Mouse (Mus musculus): Measurements from ENCODE around the gene Fzd5.

Fzd5 gene

DNA sequence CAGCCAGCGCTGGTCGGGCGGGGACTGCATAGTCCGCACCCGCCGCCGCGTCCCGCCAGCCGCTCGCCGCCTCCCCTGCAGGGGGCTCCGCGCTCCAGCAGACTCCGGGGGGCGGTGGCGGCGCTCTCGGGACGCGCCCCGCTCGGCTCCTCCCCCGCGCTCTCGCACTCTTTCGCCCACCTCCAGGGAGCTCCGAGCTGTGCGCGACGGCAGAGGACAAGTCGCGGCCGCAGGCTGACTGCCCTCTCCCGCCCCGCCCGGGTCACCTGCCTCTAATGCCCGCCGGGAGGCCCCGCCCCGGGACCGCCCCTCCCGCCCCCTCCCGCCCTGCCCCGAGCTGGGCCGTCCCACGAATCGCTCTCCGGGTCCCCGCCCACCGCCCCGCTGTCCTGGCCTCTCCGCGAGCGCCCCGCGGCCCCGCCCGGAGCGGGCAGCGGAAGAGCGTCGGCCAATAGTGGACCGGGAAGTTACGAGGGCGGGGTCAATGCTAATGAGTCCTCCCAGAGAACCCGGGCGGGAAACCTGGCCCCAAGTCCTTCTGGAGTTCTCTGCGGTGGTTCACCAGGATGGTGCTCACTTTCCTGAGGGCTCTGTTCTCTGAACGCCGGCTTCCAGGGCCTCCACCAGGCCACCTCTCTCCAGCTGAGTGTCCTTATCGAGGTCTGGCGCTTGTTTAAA, at the start of gene Fzd5:
Fzd5 (minus strand) TSS at position 250 of the 678 bp plus-strand sequence.
- peak; percentile 91 for DNase-seq (ENCODE audit: low read depth, low spot score)

DNA sequence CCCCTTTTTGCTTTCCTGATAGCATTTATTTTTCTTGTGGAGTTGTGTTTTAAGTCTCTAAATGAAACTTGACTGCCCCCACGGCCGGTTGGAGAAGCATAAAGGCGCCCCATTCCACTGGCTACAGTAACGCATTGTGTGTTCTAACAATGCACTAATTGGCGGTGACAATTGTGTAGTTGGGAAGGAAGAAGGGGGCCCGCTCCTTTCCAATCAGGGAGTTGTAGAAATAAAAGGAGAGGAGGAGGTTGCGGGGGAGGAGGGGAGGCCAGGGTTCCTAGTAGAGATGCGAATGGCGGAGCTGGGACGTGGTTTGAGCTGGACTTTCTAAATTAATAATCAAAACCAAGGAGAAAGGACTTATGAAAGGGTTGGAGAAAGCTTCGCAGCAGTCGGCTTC, 42.3 kb upstream of the Fzd5 start:
- DNase-seq (ENCODE audit: low read depth, low spot score), result no peak

DNA sequence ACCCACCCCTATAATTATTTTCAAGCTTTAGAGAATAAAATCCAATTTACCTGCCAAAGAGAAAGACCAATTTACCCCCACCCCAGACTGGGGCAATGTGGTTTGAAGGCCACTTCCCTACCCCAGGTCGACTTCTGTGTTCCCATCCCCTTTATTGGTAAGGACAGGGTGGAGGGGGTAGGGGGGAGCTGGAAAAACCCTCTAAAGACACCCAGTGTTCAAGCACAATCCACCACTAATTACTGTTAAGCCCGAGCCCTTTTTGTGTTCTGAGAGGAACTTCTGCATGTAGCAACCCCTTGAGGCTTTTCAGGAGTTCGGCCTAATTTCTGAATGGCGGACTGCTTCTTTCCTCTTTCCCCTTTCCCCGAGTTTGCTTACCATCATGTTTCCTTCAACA, 41.9 kb upstream of the Fzd5 start:
- DNase-seq (ENCODE audit: low read depth, low spot score), result no peak

DNA sequence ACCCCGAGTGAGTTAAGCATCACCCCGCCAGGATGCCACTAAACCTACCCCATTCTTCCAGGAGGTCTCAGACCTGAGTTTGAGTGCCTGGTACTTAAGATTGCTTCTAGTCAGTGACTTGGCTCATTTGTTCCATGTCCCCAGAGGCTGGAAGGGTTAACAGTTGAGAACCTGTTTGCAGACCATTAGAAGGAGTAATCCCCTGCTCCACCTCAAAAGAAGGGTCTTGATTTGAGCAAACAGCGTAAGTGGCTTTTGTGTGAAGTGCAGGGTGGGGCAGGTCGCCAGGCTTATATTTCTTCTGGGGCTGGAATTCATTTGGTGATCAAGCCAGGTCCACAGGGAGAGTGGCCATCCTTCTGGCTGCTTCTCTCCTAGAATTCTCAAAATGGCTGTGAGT, 35.8 kb upstream of the Fzd5 start:
- DNase-seq (ENCODE audit: low read depth, low spot score), result no peak

DNA sequence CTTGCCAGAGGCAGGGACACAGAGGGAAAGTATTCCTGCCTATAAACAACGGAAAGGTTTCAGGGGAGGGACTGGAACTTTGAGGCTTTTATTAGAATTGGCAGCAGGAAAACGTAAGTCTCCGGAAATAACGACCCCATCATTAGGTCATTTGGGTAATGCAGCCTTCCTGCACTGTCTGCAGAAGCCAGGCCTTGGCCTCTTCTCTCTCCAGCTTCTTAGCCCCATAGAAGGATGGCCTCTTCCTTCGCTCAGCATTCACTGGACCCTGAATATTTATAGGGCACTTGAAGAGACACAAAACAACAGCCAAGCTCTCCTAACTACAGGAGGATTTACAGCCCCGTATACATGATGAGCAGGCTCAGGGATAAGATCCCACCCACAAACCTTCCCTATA, 32.6 kb upstream of the Fzd5 start:
- no peak for DNase-seq (ENCODE audit: low read depth, low spot score)

DNA sequence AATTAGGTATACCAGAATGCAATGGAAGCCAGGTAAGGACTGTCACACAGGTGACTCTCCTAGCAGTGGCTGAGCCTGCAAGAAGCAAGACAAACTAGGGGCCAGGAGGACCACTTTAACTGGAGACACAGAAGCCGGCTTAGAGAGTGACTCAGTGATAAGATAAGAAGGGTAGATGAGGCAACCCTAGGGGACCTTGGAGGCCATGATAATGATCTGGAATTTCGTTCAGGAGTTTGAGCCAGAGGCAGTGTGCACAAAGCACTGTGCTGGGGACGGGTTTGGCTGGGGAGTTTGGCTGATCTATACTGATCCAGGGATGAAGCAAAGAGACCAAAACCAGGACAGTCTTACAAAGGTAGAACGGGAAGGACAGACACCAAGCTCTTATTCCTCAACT, 24.1 kb upstream of the Fzd5 start:
- DNase-seq (ENCODE audit: low read depth, low spot score), result no peak

DNA sequence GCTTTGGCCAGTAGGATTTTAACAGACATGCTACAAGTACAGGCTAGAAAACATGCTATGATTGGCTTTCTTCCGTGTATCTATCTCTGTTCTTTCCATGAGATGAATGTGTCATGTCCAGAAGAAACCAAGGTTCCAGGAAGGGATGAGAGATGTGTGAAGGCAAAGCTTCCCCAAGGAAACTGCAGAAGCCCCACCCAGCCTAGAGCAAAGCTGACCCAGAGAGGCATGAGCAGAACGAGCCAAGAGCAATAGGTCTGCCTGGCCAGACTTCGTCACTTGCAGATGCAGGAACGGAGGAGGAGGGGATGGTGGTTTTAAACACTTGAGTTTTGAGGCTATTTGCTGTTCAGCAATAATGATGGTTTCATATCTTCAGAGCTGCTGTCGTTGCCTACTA, 20.2 kb upstream of the Fzd5 start:
- DNase-seq (ENCODE audit: low read depth, low spot score), result no peak

DNA sequence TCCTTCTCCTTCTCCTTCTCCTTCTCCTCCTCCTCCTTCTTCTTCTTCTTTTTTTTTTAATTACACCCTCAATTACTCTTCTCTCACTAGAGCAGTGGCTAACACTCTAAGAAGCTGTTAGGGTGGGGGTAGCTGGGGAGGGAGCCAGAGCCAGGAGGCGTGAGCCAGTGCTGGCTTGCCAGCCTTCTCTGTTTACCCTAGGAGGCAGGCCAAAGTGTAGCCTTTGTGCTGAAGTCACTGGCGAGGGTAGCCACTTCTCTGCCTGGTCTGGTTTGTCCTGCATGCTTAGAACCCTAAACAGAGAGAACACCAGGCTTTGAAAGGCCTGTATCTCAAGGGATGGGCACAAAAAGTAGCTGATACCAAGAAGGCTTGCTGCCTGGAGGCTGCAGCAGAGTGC, 19.7 kb upstream of the Fzd5 start:
- no peak for DNase-seq (ENCODE audit: low read depth, low spot score)

DNA sequence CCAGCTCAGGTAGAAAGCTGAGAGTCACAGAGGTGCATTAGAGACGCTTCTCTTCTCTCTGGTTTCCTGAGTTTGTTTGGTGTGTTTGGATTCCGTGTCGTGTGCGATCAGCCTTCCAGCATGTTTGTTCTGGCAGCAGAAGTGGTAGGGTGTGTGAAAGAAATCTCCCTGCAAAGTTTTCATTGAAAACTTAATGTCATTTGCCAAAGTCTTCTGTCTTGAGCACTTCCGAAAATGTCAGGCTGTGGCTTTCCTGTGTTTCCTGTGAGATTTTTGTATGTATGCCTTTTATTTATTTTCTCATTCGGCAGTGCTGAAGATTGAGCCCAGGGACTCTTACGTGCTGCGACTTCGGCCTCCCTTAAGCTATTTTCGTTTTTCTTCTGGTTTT, 19.1 kb upstream of the Fzd5 start:
- peak; percentile 11 for DNase-seq (ENCODE audit: low read depth, low spot score)

DNA sequence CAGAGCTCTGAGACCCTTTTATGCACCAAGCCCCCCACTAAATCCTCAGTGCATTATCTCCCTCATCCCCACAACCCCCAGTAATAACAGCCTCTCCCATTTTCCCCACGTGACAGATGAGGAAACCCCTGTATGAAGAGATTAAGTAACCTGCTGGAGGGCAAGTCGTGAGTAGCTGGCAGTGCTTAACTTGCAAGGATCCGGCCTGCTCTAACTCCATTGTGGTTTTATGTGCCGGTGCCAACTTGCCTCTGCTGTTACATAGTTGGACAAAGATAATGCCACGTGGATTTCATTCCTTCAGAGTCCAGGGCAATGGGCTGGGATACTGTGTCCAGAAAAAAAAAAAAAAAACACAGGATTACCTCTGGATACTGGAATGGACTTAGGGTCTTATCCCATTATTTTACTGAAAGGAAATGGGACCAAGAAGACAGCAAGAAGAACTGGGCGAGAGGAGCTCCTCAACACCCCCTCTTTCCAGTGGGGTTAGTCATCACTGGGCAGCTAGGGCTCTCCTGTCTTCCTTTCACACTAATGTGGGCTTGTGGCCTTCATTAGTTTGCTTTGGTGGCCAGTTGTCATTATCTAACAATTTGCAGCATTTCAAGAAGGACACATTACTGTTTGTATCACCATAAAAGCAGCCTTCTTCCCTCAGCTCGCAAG, 18.6 kb upstream of the Fzd5 start:
- no peak for DNase-seq (ENCODE audit: low read depth, low spot score)

DNA sequence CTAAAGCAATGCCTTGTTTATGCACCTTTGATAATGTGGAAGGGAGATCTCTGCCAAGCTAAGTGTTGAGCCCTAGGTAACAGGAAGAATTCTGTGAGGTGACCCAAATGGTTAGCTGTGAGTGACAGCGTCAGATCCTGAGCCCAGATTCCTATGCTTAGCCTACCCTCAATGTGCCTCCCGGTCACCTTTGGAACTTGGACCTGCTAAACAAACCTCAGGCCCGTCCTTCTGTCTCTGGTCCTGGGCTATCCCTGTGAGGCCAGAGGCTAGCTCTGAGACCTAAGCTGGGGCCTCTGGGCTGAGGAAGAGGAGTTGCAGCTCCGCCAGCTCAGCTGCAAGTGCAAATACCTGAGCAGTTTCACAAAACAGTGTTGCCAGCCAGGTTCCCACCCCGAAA, 17.1 kb upstream of the Fzd5 start:
- no peak for DNase-seq (ENCODE audit: low read depth, low spot score)

DNA sequence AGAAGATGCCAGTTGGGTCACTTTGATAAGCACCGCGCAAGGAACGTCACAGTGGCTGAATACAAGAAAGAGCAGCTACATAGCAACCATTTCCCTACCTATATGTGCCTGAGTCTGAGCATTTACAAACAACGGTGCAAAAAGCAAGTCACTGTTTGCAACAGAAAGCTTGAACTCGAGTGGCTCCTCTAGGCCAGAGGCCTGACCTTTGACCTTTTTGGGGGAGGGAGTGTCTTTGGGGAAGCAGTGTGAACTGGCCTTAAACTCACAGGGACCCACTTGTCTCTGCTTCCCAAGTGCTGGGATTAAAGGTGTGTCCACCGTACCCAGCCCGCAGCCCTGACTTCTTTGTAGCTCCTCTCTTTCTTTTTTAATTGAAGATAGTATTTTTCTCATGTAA, 16.1 kb upstream of the Fzd5 start:
- no peak for DNase-seq (ENCODE audit: low read depth, low spot score)

DNA sequence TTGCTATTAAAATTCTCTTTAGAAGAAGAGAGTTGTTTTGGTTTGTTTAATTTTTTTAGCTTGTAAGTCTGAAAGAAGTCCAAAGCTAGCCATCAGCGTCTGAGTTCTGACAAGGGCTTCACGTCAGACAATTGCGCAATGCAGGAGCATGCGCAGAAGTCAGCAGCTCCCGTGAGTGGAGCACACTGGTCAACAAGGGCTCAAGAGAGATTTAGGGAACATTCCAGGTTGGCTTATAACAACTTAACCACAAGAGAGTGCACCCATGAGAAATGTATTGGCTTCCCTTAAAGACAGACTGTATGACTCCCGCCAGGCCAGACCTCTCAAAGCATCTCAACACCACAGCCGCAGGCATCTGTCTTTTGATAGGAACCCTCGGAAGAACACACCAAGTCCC, 15.6 kb upstream of the Fzd5 start:
- no peak for DNase-seq (ENCODE audit: low read depth, low spot score)

DNA sequence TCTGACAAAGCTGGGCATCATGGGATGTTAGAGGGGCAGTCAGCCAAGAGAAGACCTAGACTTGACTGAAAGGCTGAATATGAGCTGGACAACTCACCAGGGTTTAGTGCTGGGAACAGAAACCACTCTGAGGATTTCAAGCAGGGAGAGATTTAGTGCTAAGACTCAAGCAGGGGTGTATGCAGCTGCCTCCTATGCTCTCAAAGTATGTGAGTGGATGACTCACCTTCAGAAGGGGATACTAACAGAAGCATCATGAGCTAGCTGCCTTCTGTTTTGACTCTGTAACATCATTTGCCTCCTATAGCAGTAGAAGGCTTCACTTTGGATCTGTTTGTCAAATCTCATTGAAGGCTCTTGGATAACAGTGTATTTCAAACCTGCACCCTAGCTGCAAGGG, 7.1 kb upstream of the Fzd5 start:
- DNase-seq (ENCODE audit: low read depth, low spot score), result no peak

DNA sequence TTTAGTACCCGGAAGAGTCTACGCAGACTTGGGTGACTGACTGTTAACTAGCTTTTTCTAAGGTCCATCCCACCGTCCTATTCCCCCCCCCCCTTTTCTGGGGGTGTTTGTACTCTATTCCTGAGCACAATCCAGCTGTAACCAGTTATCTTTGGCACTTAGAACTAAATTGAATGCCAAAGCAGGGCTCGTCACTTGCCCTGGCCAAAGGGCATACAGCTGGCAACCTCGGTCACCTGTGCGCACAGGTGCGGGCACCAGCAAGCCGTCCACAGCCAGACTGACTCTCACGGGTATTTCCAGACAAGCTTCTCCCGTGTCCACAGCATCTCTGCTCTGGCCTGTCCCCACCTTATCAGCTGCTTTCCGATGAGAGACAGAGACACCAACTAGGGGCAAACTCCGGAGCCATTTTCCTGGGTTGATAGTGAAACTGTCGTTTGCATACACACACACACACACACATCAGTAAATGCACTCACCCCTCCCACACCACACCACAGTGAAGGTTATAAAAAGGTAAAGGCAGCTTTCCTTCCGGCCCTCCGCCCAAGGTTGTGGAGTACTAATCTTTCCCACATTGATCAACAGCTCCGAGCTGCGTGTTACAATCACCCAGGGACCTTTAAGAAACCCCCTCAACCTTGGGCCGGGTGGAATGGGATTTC, 5.3 kb upstream of the Fzd5 start:
- DNase-seq (ENCODE audit: low read depth, low spot score), result no peak

DNA sequence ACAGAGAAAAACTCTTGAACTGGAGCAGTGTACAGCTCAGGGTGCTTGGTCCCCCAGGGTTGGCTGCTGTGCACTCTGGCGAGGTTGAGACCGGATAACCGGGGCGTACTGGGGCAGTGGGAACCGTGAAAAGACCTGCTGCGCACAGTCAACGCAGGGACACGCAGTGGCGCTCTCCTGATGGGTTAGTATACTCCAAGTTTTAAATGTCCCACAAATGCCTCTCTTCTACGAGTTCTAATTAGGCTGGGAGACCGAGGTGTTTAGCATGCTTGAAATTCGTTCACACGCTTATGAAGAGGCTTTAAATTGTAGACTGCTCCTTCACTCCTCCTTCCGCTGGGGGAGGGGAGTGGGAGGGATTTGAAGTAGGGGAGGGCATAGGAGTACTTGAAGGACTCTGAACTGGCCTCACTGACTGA, 1.1 kb upstream of the Fzd5 start:
- peak; percentile 55 for DNase-seq (ENCODE audit: low read depth, low spot score)

DNA sequence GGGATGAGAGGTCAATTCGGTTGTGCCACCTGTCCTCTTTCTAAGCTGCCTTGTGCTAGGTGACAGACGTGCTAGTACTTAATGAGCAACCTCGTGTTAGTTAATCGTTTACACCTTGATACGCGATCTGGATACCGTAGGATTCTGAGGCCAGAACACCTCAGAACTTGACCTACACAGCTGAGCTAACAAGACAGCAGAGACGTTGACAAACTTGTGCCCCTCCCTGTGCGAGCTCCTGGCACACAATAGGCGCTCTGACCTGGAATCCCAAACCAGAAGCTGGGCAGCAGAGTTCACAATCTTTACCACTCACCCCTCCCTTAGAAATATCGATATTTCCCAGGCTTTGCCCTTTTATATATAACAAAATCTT, 617 bp upstream of the Fzd5 start:
- no peak for DNase-seq (ENCODE audit: low read depth, low spot score)

DNA sequence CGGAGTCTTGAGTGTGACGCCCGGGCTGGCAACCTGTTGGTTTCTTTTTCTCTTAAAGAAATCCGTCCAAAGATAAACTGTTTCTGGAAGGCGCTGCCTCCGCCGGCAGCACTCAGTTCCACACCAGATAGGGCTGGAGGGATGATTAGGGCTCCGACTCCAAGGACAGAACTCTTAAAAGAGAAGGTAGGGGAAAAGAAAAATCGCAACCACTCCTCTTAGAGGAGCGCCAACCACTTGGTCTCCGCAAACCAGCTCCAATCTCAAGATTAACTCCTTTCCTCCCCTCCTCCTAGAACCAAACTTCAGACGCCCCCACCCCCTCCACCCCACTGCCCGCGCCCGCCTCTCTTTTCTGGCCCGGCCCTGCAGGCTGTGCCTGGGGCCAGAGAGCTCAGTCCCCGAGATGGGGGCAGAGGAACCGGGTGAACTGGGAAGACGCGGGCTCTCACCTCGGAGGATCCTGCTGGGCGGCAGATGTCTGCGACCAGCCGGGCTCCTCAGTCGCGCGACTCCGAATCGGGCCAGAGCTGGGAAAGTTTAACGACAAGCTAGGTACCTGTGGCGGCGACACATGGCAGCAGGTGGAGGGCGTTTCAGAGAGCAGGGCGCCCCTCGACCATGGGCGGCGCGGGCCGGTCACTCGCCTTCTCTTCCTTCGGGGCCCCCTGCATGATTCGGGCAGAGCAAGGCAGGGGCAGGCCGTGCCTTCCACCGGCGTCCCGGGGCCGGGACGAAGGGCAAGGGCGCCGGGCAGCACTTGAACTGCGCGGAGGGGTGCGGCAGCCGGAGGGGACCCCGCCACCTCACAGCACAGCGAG, 660 bp downstream of the Fzd5 start:
- peak; percentile 49 for DNase-seq (ENCODE audit: low read depth, low spot score)

DNA sequence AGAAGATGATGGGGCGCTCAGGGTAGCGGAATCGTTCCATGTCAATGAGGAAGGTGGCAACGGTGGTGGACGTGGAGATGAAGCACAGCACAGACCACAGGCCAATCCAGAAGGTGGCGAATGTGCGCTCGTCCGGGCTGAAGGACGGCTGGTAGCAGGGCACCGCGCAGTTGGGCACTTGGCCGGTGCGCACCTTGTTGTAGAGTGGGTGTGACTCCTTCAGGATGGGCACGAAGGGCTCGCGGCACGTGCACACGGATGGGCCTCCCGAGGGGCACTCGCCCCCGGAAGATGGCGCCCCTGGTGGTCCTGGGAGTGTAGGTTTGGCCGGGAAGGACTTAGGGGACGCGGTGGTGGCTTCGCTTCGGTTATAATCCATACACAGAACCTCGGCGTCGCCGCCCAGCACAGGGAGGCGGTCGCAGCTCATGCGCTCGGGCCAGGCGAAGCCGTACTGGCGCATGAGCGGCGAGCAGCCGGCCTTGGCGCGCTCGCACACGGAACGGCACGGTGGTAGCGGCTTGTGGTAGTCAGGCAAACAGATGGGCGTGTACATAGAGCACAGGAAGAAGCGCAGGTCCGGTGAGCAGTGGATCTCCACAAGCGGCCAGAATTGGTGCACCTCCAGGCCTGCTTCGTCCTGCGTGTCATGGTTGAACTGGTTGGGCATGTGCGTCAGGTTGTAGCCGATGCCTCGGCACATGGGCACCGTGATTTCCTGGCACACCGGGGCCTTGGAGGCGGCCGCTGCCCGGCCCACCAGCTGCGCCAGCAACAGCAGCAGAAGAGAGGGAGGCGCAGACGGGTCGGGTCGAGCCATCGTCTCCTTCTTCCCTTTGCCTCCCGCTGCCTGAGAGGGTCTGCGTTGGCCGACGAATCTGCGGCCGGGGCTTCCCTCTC, 1.5 kb downstream of the Fzd5 start:
- peak; percentile 58 for DNase-seq (ENCODE audit: low read depth, low spot score)

DNA sequence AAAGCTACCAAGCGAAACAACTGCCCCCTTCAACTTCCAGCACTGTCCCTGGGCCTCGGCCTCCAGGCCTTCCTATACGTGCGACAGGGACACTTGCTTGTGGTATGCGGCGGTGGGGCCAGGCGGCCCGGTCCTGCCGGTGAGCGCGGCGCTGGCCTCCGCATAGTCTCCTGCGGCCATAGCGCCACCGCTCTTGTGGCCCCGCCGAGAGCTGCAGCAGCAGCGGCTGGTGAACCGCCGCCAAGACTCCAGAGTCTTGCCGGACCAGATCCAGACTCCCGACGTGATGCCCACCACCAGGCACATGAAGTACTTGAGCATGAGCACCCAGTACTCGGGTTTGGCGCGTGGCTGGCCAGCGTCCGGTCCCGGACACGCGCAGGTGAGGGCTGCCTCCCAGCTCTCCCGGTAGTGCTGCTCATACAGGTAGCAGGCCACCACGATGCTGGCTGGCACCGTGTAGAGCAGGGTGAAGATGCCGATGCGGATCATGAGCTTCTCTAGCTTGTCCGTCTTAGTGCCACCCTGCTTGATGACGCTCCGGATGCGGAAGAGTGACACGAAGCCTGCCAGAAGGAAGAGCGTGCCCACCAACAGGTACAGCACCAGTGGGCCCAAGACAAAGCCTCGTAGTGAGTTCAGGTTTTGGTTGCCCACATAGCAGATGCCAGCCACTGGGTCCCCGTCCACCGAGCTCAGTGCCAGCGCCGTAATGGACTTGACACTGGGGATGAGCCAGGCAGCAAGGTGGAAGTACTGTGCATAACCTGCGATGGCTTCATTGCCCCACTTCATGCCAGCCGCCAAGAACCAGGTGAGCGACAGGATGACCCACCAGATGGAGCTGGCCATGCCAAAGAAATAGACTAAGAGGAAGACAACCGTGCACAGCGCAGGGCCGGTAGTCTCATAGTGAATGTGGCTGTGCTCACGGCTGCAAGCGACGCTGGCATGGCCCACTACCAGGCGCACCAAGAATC, 2.5 kb downstream of the Fzd5 start:
- peak; percentile 14 for DNase-seq (ENCODE audit: low read depth, low spot score)

All from CD4-positive, CD25-positive, alpha-beta regulatory T cell, adult 2 months (primary cell).